Comparison of ENCODE assay signal across 8 mouse cellular contexts in the genomic region with DNA sequence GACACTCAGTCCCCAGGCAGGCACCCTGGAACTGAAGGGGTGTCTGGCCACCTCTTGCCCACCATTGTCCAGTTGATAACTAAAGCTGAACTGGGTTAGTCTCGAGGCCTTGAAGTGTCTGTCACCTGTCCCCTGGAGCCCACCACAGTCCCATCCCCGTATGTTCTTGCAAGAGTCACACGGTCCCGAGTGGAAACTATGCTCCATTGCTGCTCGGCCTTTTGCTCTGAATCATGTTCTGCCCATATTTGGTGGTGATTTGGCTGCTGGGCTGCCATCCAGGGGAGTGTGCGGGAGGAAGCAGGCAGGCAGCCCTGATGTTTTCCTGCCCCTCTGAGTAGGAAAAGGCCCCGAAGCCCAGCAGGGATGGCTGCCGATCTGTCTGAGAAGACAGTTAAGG. TPM values are rescaled to one million over a fixed set of nuclear protein-coding genes. Genes with fewer than 3 reads are reported as not detected.
A peak's percentile ranks its signal among the peaks of the same experiment; 100 is the strongest.
DNase-seq lines count a peak whose midpoint lies in the region; ATAC-seq and TF ChIP-seq lines count a peak whose summit lies in the region.

No protein-coding gene starts in this region.

- H3K27ac ChIP-seq in embryonic facial prominence, embryonic 11.5 days (replicated peaks; ENCODE audit: low read depth, low read length) = 0 out of 2 replicates have a peak overlapping the region, but pooled peaks have one; percentile 25
- peak overlapping the region; percentile 94 for H3K27ac ChIP-seq in layer of hippocampus, adult 2 months
- H3K27ac ChIP-seq in midbrain, embryonic 12.5 days (replicated peaks) = peak overlapping the region; percentile 40; the same call in 1 of the 2 replicates

- TF ChIP-seq CTCF in layer of hippocampus, adult 2 months (conservative IDR thresholded peaks at IDR 0.05) = no peak

- DNase-seq in CD4-positive, CD25-positive, alpha-beta regulatory T cell, adult 2 months (ENCODE audit: low read depth, low spot score) = peak; percentile 41
- DNase-seq in 416B (ENCODE audit: low read depth) = peak; percentile 72
- no peak for DNase-seq in embryonic facial prominence, embryonic 11.5 days (ENCODE audit: low spot score)
- DNase-seq in heart, postnatal 10 days = peak; percentile 87
- DNase-seq in layer of hippocampus, adult 2 months (ENCODE audit: low spot score in 2 of 2) = peak; percentile 65 to 71
- peak; percentile 73 to 80 for DNase-seq in urinary bladder, postnatal 4 days (ENCODE audit: low spot score in 2 of 2)

- H3K27me3 ChIP-seq in embryonic facial prominence, embryonic 11.5 days (ENCODE audit: control insufficient read depth, insufficient read depth, low read length) = no peaks in the 10 kb centered on the region
- H3K27me3 ChIP-seq in midbrain, embryonic 12.5 days = no peaks in the 10 kb centered on the region

- H3K4me1 ChIP-seq in embryonic facial prominence, embryonic 11.5 days (ENCODE audit: control insufficient read depth, insufficient read depth, low read length) = peaks cover 5% of the 10 kb centered on the region
- H3K4me1 ChIP-seq in midbrain, embryonic 12.5 days = no peaks in the 10 kb centered on the region

- intact Hi-C loops in heart, postnatal 10 days (cut with DNase I) = loop anchor here (2.0 to 10.0 kb wide), 2 partner anchors 51 to 345 kb away; a partner anchor contains a TSS

- no peaks in the 10 kb centered on the region for H3K36me3 ChIP-seq in embryonic facial prominence, embryonic 11.5 days (replicated peaks; ENCODE audit: control insufficient read depth, insufficient read depth, low read depth, low read length)
- peaks cover 79% of the 10 kb centered on the region for H3K36me3 ChIP-seq in midbrain, embryonic 12.5 days

- no peaks in the 10 kb centered on the region for H3K9me3 ChIP-seq in embryonic facial prominence, embryonic 11.5 days (replicated peaks; ENCODE audit: control insufficient read depth, low read length)
- H3K9me3 ChIP-seq in midbrain, embryonic 12.5 days = no peaks in the 10 kb centered on the region

- no peak overlapping the region for H3K4me2 ChIP-seq in embryonic facial prominence, embryonic 11.5 days (ENCODE audit: low read depth, low read length)
- no peak overlapping the region for H3K4me2 ChIP-seq in midbrain, embryonic 12.5 days (replicated peaks)

- no peak overlapping the region for H3K9ac ChIP-seq in embryonic facial prominence, embryonic 11.5 days (replicated peaks; ENCODE audit: low read length)
- H3K9ac ChIP-seq in midbrain, embryonic 12.5 days (replicated peaks) = no peak overlapping the region

- H3K4me3 ChIP-seq in embryonic facial prominence, embryonic 11.5 days (ENCODE audit: low read depth, low read length) = no peak overlapping the region
- H3K4me3 ChIP-seq in layer of hippocampus, adult 2 months = no peak overlapping the region
- no peak overlapping the region for H3K4me3 ChIP-seq in midbrain, embryonic 12.5 days

- WGBS in embryonic facial prominence, embryonic 11.5 days = 64% methylated on average over 8 of the region's 8 CpGs
- WGBS in midbrain, embryonic 12.5 days = 75% methylated on average over 8 of the region's 8 CpGs

- ATAC-seq in CD4-positive, CD25-positive, alpha-beta regulatory T cell, adult 4 months = no peak
- ATAC-seq in embryonic facial prominence, embryonic 11.5 days (replicated peaks; ENCODE audit: insufficient number of reproducible peaks, low FRiP score, low TSS enrichment, low read depth) = no peak
- ATAC-seq in midbrain, embryonic 12.5 days (ENCODE audit: low FRiP score, low read depth) = no peak

RNA-seq across cellular contexts. Expression of a gene that starts 9.7 kb away (rescaled TPM):
- 1 to 10 TPM; 7.6 to 7.9 TPM for polyA plus RNA-seq in CD4-positive, CD25-positive, alpha-beta regulatory T cell, adult 4 months (2017; shearing (Covaris generic))
- 3.5 and 5.9 TPM in 2 replicates for polyA plus RNA-seq in embryonic facial prominence, embryonic 11.5 days (2014; fragmentation: Nextera tagmentation; extraction: Ambion mirVana)
- total RNA-seq in heart, postnatal 10 days (2021) = 1 to 10 TPM; 9.9 to 10.0 TPM
- 1 to 10 TPM; 8.7 to 9.6 TPM for total RNA-seq in layer of hippocampus, adult 2 months (2021)
- 10.9 and 11.1 TPM in 2 replicates for polyA plus RNA-seq in midbrain, embryonic 12.5 days (2016; fragmentation: Nextera tagmentation; extraction: Ambion mirVana)

RNA-seq across cellular contexts. Expression of a gene that starts 18.1 kb away (rescaled TPM):
- under 1 TPM in 1 of 2 experiments, not detected in 1; 0.32 TPM for polyA plus RNA-seq in CD4-positive, CD25-positive, alpha-beta regulatory T cell, adult 4 months (2017; shearing (Covaris generic))
- polyA plus RNA-seq in embryonic facial prominence, embryonic 11.5 days (2014; fragmentation: Nextera tagmentation; extraction: Ambion mirVana) = not detected in 2 replicates
- under 1 TPM in 1 of 2 experiments, not detected in 1; 0.45 TPM for total RNA-seq in heart, postnatal 10 days (2021)
- under 1 TPM; 0.71 to 0.92 TPM for total RNA-seq in layer of hippocampus, adult 2 months (2021)
- 0.22 and 0.31 TPM in 2 replicates for polyA plus RNA-seq in midbrain, embryonic 12.5 days (2016; fragmentation: Nextera tagmentation; extraction: Ambion mirVana)

RNA-seq across cellular contexts. Expression of a gene that starts 22.2 kb away (rescaled TPM):
- 10 to 100 TPM; 17.4 to 27.7 TPM for polyA plus RNA-seq in CD4-positive, CD25-positive, alpha-beta regulatory T cell, adult 4 months (2017; shearing (Covaris generic))
- polyA plus RNA-seq in embryonic facial prominence, embryonic 11.5 days (2014; fragmentation: Nextera tagmentation; extraction: Ambion mirVana) = 44.9 and 58.1 TPM in 2 replicates
- total RNA-seq in heart, postnatal 10 days (2021) = 10 to 100 TPM; 18.7 to 21.4 TPM
- 10 to 100 TPM; 24.9 to 25.8 TPM for total RNA-seq in layer of hippocampus, adult 2 months (2021)
- 51.7 and 53.9 TPM in 2 replicates for polyA plus RNA-seq in midbrain, embryonic 12.5 days (2016; fragmentation: Nextera tagmentation; extraction: Ambion mirVana)

RNA-seq across cellular contexts. Expression of a gene that starts 27.0 kb away (rescaled TPM):
- polyA plus RNA-seq in CD4-positive, CD25-positive, alpha-beta regulatory T cell, adult 4 months (2017; shearing (Covaris generic)) = 10 to 100 TPM; 60.2 to 68.1 TPM
- polyA plus RNA-seq in embryonic facial prominence, embryonic 11.5 days (2014; fragmentation: Nextera tagmentation; extraction: Ambion mirVana) = 45.7 and 47.9 TPM in 2 replicates
- 10 to 100 TPM; 14.1 to 18.1 TPM for total RNA-seq in heart, postnatal 10 days (2021)
- 10 to 100 TPM; 40.0 to 41.1 TPM for total RNA-seq in layer of hippocampus, adult 2 months (2021)
- 49.2 and 60.5 TPM in 2 replicates for polyA plus RNA-seq in midbrain, embryonic 12.5 days (2016; fragmentation: Nextera tagmentation; extraction: Ambion mirVana)

RNA-seq across cellular contexts. Expression of a gene that starts 35.1 kb away (rescaled TPM):
- polyA plus RNA-seq in CD4-positive, CD25-positive, alpha-beta regulatory T cell, adult 4 months (2017; shearing (Covaris generic)) = 1 to 10 TPM; 8.4 to 9.8 TPM
- 61.2 and 62.4 TPM in 2 replicates for polyA plus RNA-seq in embryonic facial prominence, embryonic 11.5 days (2014; fragmentation: Nextera tagmentation; extraction: Ambion mirVana)
- total RNA-seq in heart, postnatal 10 days (2021) = 1 to 10 TPM; 5.0 to 5.6 TPM
- total RNA-seq in layer of hippocampus, adult 2 months (2021) = 1 to 10 TPM; 4.4 to 4.7 TPM
- 41.7 and 42.4 TPM in 2 replicates for polyA plus RNA-seq in midbrain, embryonic 12.5 days (2016; fragmentation: Nextera tagmentation; extraction: Ambion mirVana)

Comparison
In these comparisons a context has a peak if more than half of its experiments do, and no peak if none do; other contexts are left out.
1. H3K27ac ChIP-seq: peak in every context shown above with its lines; median percentile 94 in layer of hippocampus, adult 2 months; 40 in midbrain, embryonic 12.5 days; 25 in embryonic facial prominence, embryonic 11.5 days.